In the genomic region with DNA sequence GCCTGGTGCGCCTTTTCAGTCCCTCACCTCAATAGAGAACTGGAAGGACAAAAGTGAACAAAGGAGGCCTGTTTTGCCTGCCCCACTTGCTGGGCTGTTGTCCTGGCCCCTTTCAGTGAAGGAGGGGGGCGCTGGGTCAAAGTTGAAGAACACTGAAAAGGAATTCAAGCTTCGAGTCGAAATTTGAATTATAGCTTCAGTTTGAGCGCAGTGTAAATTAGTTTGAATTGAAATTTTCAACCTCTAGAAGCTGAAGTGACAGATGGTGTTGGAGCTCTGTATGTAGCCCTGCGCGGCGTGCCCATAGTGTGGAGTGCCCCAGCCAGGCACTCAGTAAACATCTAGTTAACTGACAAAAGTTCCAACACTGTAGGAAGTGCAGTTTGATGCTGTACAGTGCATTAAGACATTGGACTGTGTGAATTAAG, we compare ENCODE assay signal across 12 mouse cellular contexts. TPM values are rescaled to one million over a fixed set of nuclear protein-coding genes. Genes with fewer than 3 reads are reported as not detected.
DNase-seq lines count a peak whose midpoint lies in the region; ATAC-seq lines count a peak whose summit lies in the region.
"Had no signal": no experiment of that assay in that cellular context is flagged by ENCODE, and none has a peak within 500 bp of the region (broad histone marks: within the 10 kb centered on the region; RNA-seq: fewer than 3 reads in every experiment).

No protein-coding gene starts in this region.

- H3K9ac ChIP-seq in embryonic facial prominence, embryonic 12.5 days: no peak overlapping the region
- no peak overlapping the region for H3K9ac ChIP-seq in hindbrain, embryonic 15.5 days
- no peak overlapping the region for H3K9ac ChIP-seq in neural tube, embryonic 11.5 days (ENCODE audit: low read length)
- H3K9ac ChIP-seq: liver, embryonic 13.5 days had no signal

- H3K27me3 ChIP-seq in embryonic facial prominence, embryonic 12.5 days: no peaks in the 10 kb centered on the region
- H3K27me3 ChIP-seq in hindbrain, embryonic 15.5 days: no peaks in the 10 kb centered on the region
- H3K27me3 ChIP-seq in neural tube, embryonic 11.5 days (ENCODE audit: control insufficient read depth, insufficient read depth, low read length): no peaks in the 10 kb centered on the region
- H3K27me3 ChIP-seq: liver, embryonic 13.5 days had no signal

- H3K4me3 ChIP-seq in embryonic facial prominence, embryonic 12.5 days: no peak overlapping the region
- H3K4me3 ChIP-seq in hindbrain, embryonic 15.5 days: no peak overlapping the region
- H3K4me3 ChIP-seq in neural tube, embryonic 11.5 days (ENCODE audit: low read depth, low read length): no peak overlapping the region
- H3K4me3 ChIP-seq: liver, embryonic 13.5 days had no signal

- H3K4me2 ChIP-seq in embryonic facial prominence, embryonic 12.5 days (replicated peaks): no peak overlapping the region
- peak overlapping the region; percentile 29; the same call in 1 of the 2 replicates for H3K4me2 ChIP-seq in hindbrain, embryonic 15.5 days
- H3K4me2 ChIP-seq in neural tube, embryonic 11.5 days (ENCODE audit: low read depth): peak overlapping the region; percentile 19; the same call in 1 of the 2 replicates
- H3K4me2 ChIP-seq: liver, embryonic 13.5 days had no signal

- H3K36me3 ChIP-seq in embryonic facial prominence, embryonic 12.5 days: no peaks in the 10 kb centered on the region
- no peaks in the 10 kb centered on the region for H3K36me3 ChIP-seq in hindbrain, embryonic 15.5 days
- no peaks in the 10 kb centered on the region for H3K36me3 ChIP-seq in neural tube, embryonic 11.5 days (ENCODE audit: control insufficient read depth, insufficient read depth, low read length)
- H3K36me3 ChIP-seq: liver, embryonic 13.5 days had no signal

- ATAC-seq in embryonic facial prominence, embryonic 12.5 days (ENCODE audit: insufficient number of reproducible peaks, insufficient read depth, low FRiP score, low TSS enrichment): peak; percentile 72; the same call in 1 of the 2 replicates
- peak; percentile 89 for ATAC-seq in hindbrain, embryonic 15.5 days (ENCODE audit: low FRiP score, low read depth)
- ATAC-seq in neural tube, embryonic 11.5 days (ENCODE audit: insufficient read depth, low FRiP score, low TSS enrichment): peak; percentile 90
- ATAC-seq: inflammation-experienced regulatory T-cells, adult 6 months had no signal

- DNase-seq in cerebellum, postnatal 25 days: peak; percentile 27 to 41
- DNase-seq in cerebellum, adult 9-11 months: no peak
- DNase-seq in neural tube, embryonic 11.5 days (ENCODE audit: low spot score): peak; percentile 76
- no peak for DNase-seq in thymus, postnatal 10 days (ENCODE audit: low spot score in 2 of 2)
- DNase-seq in kidney, adult 18-20 months: no peak
- no peak for DNase-seq in urinary bladder, postnatal 14 days (ENCODE audit: low spot score)
- DNase-seq: liver, embryonic 13.5 days; right cerebral cortex, postnatal 25 days had no signal

- H3K4me1 ChIP-seq in embryonic facial prominence, embryonic 12.5 days: no peaks in the 10 kb centered on the region
- H3K4me1 ChIP-seq in hindbrain, embryonic 15.5 days (replicated peaks): peaks cover 21% of the 10 kb centered on the region
- H3K4me1 ChIP-seq in neural tube, embryonic 11.5 days (ENCODE audit: control insufficient read depth, insufficient read depth, low read length): peaks cover 26% of the 10 kb centered on the region
- H3K4me1 ChIP-seq: liver, embryonic 13.5 days had no signal

- no peak overlapping the region for H3K27ac ChIP-seq in embryonic facial prominence, embryonic 12.5 days
- H3K27ac ChIP-seq in hindbrain, embryonic 15.5 days (replicated peaks): peak overlapping the region; percentile 69
- peak overlapping the region; percentile 68 for H3K27ac ChIP-seq in neural tube, embryonic 11.5 days (ENCODE audit: low read depth, low read length)
- H3K27ac ChIP-seq: liver, embryonic 13.5 days; stomach, postnatal 0 days had no signal

- 21% methylated on average over 8 of the region's 8 CpGs for WGBS in embryonic facial prominence, embryonic 12.5 days
- 13% methylated on average over 8 of the region's 8 CpGs for WGBS in hindbrain, embryonic 15.5 days
- 22% methylated on average over 8 of the region's 8 CpGs for WGBS in neural tube, embryonic 11.5 days

- no peaks in the 10 kb centered on the region for H3K9me3 ChIP-seq in embryonic facial prominence, embryonic 12.5 days
- no peaks in the 10 kb centered on the region for H3K9me3 ChIP-seq in hindbrain, embryonic 15.5 days
- no peaks in the 10 kb centered on the region for H3K9me3 ChIP-seq in neural tube, embryonic 11.5 days (ENCODE audit: control insufficient read depth, low read length)
- H3K9me3 ChIP-seq: liver, embryonic 13.5 days had no signal

RNA-seq across cellular contexts. Expression of gene Nrcam, which starts 9.5 kb away (rescaled TPM):
- 9.5 and 13.3 TPM in 2 replicates for polyA plus RNA-seq in embryonic facial prominence, embryonic 12.5 days (2016; fragmentation: Nextera tagmentation; extraction: Ambion mirVana)
- polyA plus RNA-seq in hindbrain, embryonic 15.5 days (2015; fragmentation: Nextera tagmentation; extraction: Ambion mirVana): 127 and 139 TPM in 2 replicates
- 86.0 and 94.4 TPM in 2 replicates for polyA plus RNA-seq in neural tube, embryonic 11.5 days (2014; fragmentation: Nextera tagmentation; extraction: Ambion mirVana)

Comparison
In these comparisons a context has a peak if more than half of its experiments do, and no peak if none do; other contexts are left out.
1. DNase-seq: peak in cerebellum, postnatal 25 days (2 of 2) and neural tube, embryonic 11.5 days (single experiment); none in cerebellum, adult 9-11 months (single experiment), thymus, postnatal 10 days (0 of 2), kidney, adult 18-20 months (single experiment) and urinary bladder, postnatal 14 days (single experiment).
2. Peak in every context shown above with its lines, with median percentiles within 50 percentile points of each other: ATAC-seq.